Mouse (Mus musculus) kidney, adult 2 months (tissue): ENCODE measurements at regions not wholly inside any gene's neighbourhood (a gene's known extent, or its start where the extent isn't known, plus 50 kb on each side); places are given as distances from the start of the nearest gene placed in this dataset.

Experiments
- DNase-seq: peaks from one replicate; pipeline ENCODE4 v3.0.0; 2021
- H3K27ac ChIP-seq: fragments of 200-500 bp; 2 replicates; pipeline ENCODE4 v1.5.1; 2012; ENCODE audit warnings: low read depth, low read length, control low read depth, inconsistent platforms; ENCODE audit not compliant: insufficient read depth
- H3K27me3 ChIP-seq: fragments of 200-500 bp; replicated peaks from 2 replicates; pipeline ENCODE4 v1.6.1; 2012; ENCODE audit warnings: mild to moderate bottlenecking, moderate library complexity, low read length, inconsistent platforms; ENCODE audit not compliant: control insufficient read depth, insufficient read depth
- H3K36me3 ChIP-seq: fragments of 200-500 bp; 2 replicates; pipeline ENCODE4 v1.6.1; 2012; ENCODE audit warnings: mild to moderate bottlenecking, moderate library complexity, low read length, inconsistent platforms; ENCODE audit not compliant: control insufficient read depth, insufficient read depth
- H3K4me1 ChIP-seq: fragments of 200-500 bp; 2 replicates; pipeline ENCODE4 v1.6.1; 2011; ENCODE audit warnings: low read length; ENCODE audit not compliant: control insufficient read depth, insufficient read depth
- H3K4me3 ChIP-seq: fragments of 200-500 bp; 2 replicates; pipeline ENCODE4 v1.5.1; 2011; ENCODE audit warnings: mild to moderate bottlenecking, low read depth, low read length, control low read depth; ENCODE audit not compliant: insufficient read depth
- CTCF ChIP-seq: fragments of 200-500 bp; conservative IDR thresholded peaks from 2 replicates; pipeline ENCODE4 v1.5.1; 2011; ENCODE audit warnings: low read depth, mild to moderate bottlenecking, control low read depth, low read length, moderate library complexity, mixed read lengths; ENCODE audit not compliant: insufficient read depth, insufficient read length
- POLR2A ChIP-seq: fragments of 200-500 bp; IDR thresholded peaks from one replicate; pipeline ENCODE4 v1.6.1; 2011; ENCODE audit warnings: low read depth, low read length, control low read depth
- WGBS: fragments of 180-500 bp; shearing (Covaris S2); methylation state at CpG from one replicate; pipeline ENCODE4 v1.1.7; 2018; 5-methylcytosine and 5-hydroxymethylcytosine counted together

GRCm38 (mm10) chr11:117413133-117413532 lies 71.0 kb upstream of the Gm11733 start:
- H3K27ac ChIP-seq = no peak overlapping the region
- H3K27me3 ChIP-seq = no peaks in the 10 kb centered on the region
- no peaks in the 10 kb centered on the region for H3K36me3 ChIP-seq
- 35% methylated on average over 7 of the region's 7 CpGs for WGBS
- TF ChIP-seq POLR2A (no peak), CTCF (no peak)
- DNase-seq = no peak
- no peak overlapping the region for H3K4me3 ChIP-seq
- peaks cover 5% of the 10 kb centered on the region; the same call in 1 of the 2 replicates for H3K4me1 ChIP-seq

- no peaks in the 10 kb centered on the region for H3K27me3 ChIP-seq
- no peak for DNase-seq
- WGBS = 51% methylated on average over 11 of the region's 11 CpGs
These were observed 70.0 kb upstream of the Gm11733 start for GRCm38 (mm10) chr11:117413942-117414705.

GRCm38 (mm10) chr11:117414871-117415323 lies 69.3 kb upstream of the Gm11733 start:
- TF ChIP-seq CTCF = no peak
- no peak for TF ChIP-seq POLR2A
- Histone ChIP-seq H3K4me3 (peak overlapping the region; percentile 4; the same call in 1 of the 2 replicates), H3K36me3 (no peaks in the 10 kb centered on the region), H3K27ac (no peak overlapping the region), H3K27me3 (no peaks in the 10 kb centered on the region), H3K4me1 (no peaks in the 10 kb centered on the region; the same call in 1 of the 2 replicates)
- WGBS = 2% methylated on average over 21 of the region's 21 CpGs
- peak; percentile 69 for DNase-seq

More at GRCm38 (mm10) chr11:117413942-117414705, 70.0 kb upstream of the Gm11733 start:
- Histone ChIP-seq H3K4me3 (no peak overlapping the region), H3K4me1 (peaks cover 3% of the 10 kb centered on the region; the same call in 1 of the 2 replicates), H3K36me3 (no peaks in the 10 kb centered on the region), H3K27ac (no peak overlapping the region)
- TF ChIP-seq CTCF = no peak
- no peak for TF ChIP-seq POLR2A

GRCm38 (mm10) chr11:117415466-117415865 lies 68.7 kb upstream of the Gm11733 start:
- TF ChIP-seq CTCF = no peak
- TF ChIP-seq POLR2A = no peak
- DNase-seq = no peak
- H3K4me3 ChIP-seq = no peak overlapping the region
- H3K36me3 ChIP-seq = no peaks in the 10 kb centered on the region
- no peaks in the 10 kb centered on the region for H3K27me3 ChIP-seq
- no peaks in the 10 kb centered on the region; the same call in 1 of the 2 replicates for H3K4me1 ChIP-seq
- H3K27ac ChIP-seq = no peak overlapping the region
- WGBS = 8% methylated on average over 14 of the region's 14 CpGs

GRCm38 (mm10) chr11:117415955-117416354 lies 68.2 kb upstream of the Gm11733 start:
- 16% methylated on average over 13 of the region's 13 CpGs for WGBS
- H3K4me3 ChIP-seq = no peak overlapping the region
- no peaks in the 10 kb centered on the region for H3K27me3 ChIP-seq
- H3K27ac ChIP-seq = no peak overlapping the region
- no peaks in the 10 kb centered on the region; the same call in 1 of the 2 replicates for H3K4me1 ChIP-seq
- no peaks in the 10 kb centered on the region for H3K36me3 ChIP-seq
- TF ChIP-seq CTCF (no peak), POLR2A (no peak)
- DNase-seq = peak; percentile 34

- no peaks in the 10 kb centered on the region; the same call in 1 of the 2 replicates for H3K4me1 ChIP-seq
- no peaks in the 10 kb centered on the region for H3K27me3 ChIP-seq
These were observed 67.0 kb upstream of the Gm11733 start for GRCm38 (mm10) chr11:117416984-117417670.

GRCm38 (mm10) chr11:117417959-117418574 lies 66.1 kb upstream of the Gm11733 start:
- no peak for TF ChIP-seq POLR2A
- no peak for TF ChIP-seq CTCF
- Histone ChIP-seq H3K27ac (no peak overlapping the region), H3K36me3 (no peaks in the 10 kb centered on the region), H3K4me1 (no peaks in the 10 kb centered on the region; the same call in 1 of the 2 replicates), H3K4me3 (no peak overlapping the region), H3K27me3 (no peaks in the 10 kb centered on the region)
- WGBS = 81% methylated on average over 9 of the region's 9 CpGs
- no peak for DNase-seq

More at GRCm38 (mm10) chr11:117416984-117417670, 67.0 kb upstream of the Gm11733 start:
- DNase-seq = peak; percentile 46
- 62% methylated on average over 8 of the region's 8 CpGs for WGBS
- no peak; the same call in 1 of the 2 replicates for TF ChIP-seq CTCF
- Histone ChIP-seq H3K4me3 (no peak overlapping the region), H3K36me3 (no peaks in the 10 kb centered on the region), H3K27ac (no peak overlapping the region)
